Mouse (Mus musculus) forebrain, embryonic 10.5 days (tissue): ENCODE results near the gene Dip2c. TPM values are rescaled to one million over a fixed set of nuclear protein-coding genes. Genes with fewer than 3 reads are reported as not detected.

ENCODE experiments used
- DNase-seq: peaks from one replicate; pipeline ENCODE4 v3.0.0-alpha.2; 2017; ENCODE audit warnings: low spot score; ENCODE audit errors: extremely low spot score
- H3K27ac ChIP-seq: fragments of 300-500 bp; sonication (generic); 2 replicates; pipeline ENCODE4 v1.5.1; 2016; ENCODE audit warnings: mild to moderate bottlenecking
- H3K27me3 ChIP-seq: fragments of 300-500 bp; sonication (generic); 2 replicates; pipeline ENCODE4 v1.6.1; 2016; ENCODE audit warnings: mild to moderate bottlenecking; ENCODE audit not compliant: poor library complexity, severe bottlenecking
- H3K36me3 ChIP-seq: fragments of 300-500 bp; sonication (generic); replicated peaks from 2 replicates; pipeline ENCODE4 v1.6.1; 2016; ENCODE audit warnings: mild to moderate bottlenecking, moderate library complexity
- H3K4me1 ChIP-seq: fragments of 300-500 bp; sonication (generic); 2 replicates; pipeline ENCODE4 v1.6.1; 2016
- H3K4me3 ChIP-seq: fragments of 300-500 bp; sonication (generic); 2 replicates; pipeline ENCODE4 v1.5.1; 2016; ENCODE audit warnings: mild to moderate bottlenecking, moderate library complexity
- H3K9me3 ChIP-seq: fragments of 300-500 bp; sonication (generic); 2 replicates; pipeline ENCODE4 v1.6.1; 2016; ENCODE audit warnings: mild to moderate bottlenecking, moderate library complexity
- WGBS: fragments of 180-500 bp; shearing (Covaris S2); methylation state at CpG from one replicate; pipeline ENCODE4 v1.1.7; 2016; 5-methylcytosine and 5-hydroxymethylcytosine counted together
- polyA plus RNA-seq: library from polyadenylated mRNA; unstranded; fragments of >200 nt; fragmentation: Nextera tagmentation; extraction: Ambion mirVana; gene quantifications from 2 replicates; pipeline ENCODE4 v1.2.1, GENCODE M21; 2016

Dip2c gene
- polyA plus RNA-seq: 3.9 and 4.5 TPM in 2 replicates

DNA sequence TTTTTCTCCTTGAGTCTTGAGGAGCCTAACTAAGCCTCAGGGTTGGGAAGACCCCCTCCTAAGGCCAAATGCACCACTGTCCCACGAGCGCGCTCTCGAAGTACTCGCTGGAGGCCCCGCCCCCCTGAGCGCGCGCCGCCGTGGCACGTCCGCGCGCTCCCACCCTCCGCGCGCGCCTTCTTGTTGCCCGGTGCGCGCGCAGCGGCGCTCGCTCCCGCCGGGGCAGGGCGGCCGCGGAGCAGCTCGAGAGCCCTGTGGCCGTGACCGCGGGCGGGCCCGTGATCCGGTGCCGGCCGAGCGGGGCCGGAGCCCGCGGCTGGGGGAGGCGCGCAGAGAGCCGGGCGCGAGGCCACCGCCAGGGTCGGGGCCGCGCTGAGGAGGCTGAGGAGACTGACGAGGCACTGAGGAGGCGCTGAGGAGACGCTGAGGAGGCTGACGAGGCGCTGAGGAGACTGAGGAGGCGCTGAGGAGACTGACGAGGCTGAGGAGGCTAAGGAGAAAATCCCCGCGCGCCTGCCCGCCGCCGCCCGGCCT lies at the start of gene Dip2c:
Gene Dip2c, plus strand, starts transcription at position 207 of the 534 bp plus-strand sequence.
- Histone ChIP-seq H3K4me3 (peak within 1 kb of the TSS; percentile 94), H3K27ac (peak within 1 kb of the TSS; percentile 97), H3K4me1 (peaks cover 23% of the 10 kb centered on the region), H3K9me3 (no peaks in the 10 kb centered on the region), H3K27me3 (no peaks in the 10 kb centered on the region), H3K36me3 (no peaks in the 10 kb centered on the region)
- peak; percentile 79 for DNase-seq
- under 1% methylated on average over 67 of the region's 67 CpGs for WGBS

DNA sequence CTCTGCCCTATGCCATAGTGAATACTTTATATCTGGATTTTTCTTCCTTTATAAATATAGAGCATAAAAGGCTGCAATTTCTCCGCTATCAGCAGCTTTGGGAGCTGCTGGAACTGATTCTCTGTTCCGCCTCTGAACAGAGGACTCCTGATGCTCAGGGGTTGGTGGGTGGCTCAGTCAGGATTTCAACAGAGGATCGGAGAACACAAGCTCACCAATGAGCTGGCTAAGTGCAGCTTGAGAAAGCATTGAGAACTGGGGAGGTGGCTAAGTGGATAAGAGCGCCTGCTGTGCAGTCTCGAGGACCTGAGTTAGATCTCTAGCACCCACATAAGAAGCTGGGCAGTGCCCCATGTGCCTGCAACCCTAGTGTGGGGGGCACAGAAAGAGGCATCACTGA lies 49.2 kb upstream of the Dip2c start:
- H3K4me3 ChIP-seq: no peak overlapping the region
- 79% methylated on average over 5 of the region's 5 CpGs for WGBS

DNA sequence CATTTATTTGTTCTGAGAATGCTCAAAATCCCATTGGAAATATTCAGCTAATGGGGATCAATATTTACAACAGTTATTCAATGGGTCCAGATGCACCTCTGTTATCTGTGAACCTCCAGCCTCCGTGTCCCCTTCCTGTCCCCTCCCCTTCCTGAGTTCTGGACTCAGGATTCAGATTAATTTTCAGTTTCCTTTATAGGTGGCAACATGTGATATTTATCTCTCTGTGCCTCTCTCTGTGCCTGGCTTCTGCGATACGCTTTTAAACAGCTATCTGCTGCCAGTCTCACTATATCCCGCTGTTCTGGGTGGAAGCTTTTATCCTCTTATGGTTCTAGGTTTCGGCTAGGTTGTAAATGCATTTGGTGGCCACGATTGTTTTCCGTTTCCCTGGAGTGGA lies 38.8 kb upstream of the Dip2c start:
- Histone ChIP-seq H3K27ac (no peak overlapping the region), H3K27me3 (no peaks in the 10 kb centered on the region), H3K9me3 (no peaks in the 10 kb centered on the region), H3K4me1 (no peaks in the 10 kb centered on the region), H3K36me3 (no peaks in the 10 kb centered on the region), H3K4me3 (no peak overlapping the region)
- WGBS: 91% methylated on average over 7 of the region's 7 CpGs
- no peak for DNase-seq

More for the DNA sequence above, 49.2 kb upstream of the Dip2c start:
- no peaks in the 10 kb centered on the region for H3K27me3 ChIP-seq
- no peaks in the 10 kb centered on the region for H3K36me3 ChIP-seq
- H3K4me1 ChIP-seq: no peaks in the 10 kb centered on the region
- no peaks in the 10 kb centered on the region for H3K9me3 ChIP-seq
- no peak for DNase-seq
- no peak overlapping the region for H3K27ac ChIP-seq

DNA sequence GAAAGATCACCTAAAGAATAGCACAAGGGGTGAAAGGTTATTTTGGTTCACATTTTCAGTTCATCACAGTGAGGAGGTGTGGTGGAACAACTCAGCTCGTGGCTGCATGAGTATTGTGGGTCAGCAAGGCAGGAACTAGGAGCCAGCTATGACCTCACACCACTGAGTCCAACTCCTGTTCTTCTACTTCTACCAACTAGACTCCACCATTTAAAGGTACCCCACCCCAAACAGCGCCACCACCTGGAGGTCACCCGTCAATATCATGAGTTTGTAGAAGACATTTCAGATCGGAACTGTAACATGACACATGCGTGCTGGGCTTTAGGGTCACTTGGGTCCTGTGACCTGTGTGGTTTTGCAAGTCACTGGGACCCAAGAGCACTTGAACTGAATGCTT lies 37.2 kb upstream of the Dip2c start:
- no peaks in the 10 kb centered on the region for H3K9me3 ChIP-seq
- no peaks in the 10 kb centered on the region for H3K27me3 ChIP-seq
- WGBS: 91% methylated on average over 5 of the region's 5 CpGs
- no peak for DNase-seq
- H3K4me1 ChIP-seq: no peaks in the 10 kb centered on the region
- H3K27ac ChIP-seq: no peak overlapping the region
- H3K4me3 ChIP-seq: no peak overlapping the region
- H3K36me3 ChIP-seq: no peaks in the 10 kb centered on the region

DNA sequence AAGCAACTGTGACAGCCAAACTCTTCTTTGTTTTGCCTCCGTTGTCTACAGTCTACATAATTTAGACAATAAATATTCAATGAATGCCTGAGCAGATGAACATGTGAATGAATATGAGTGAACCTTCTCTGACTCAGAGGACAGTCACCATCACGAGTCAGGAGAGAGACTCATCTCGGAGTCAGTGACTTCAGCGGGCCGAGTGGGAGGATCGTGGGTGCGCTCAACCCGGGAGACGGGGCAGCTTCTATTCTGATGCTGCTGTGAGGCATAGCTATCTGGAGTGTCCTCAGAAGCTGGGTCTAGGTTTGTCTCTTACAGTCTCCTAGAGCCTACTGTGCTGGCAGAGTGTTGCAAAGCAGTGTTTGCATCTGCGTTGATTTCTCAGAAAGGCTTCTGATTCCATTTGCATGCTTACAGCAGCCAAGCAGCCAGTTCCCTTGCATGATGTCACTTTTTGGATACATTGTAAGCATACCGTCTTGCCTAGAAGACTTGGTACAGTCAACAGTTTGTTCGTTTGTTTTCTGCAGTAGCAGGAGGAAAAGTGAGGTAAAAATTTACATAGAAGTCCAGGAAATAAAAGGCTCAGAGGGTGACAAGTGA lies 36.6 kb upstream of the Dip2c start:
- 94% methylated on average over 12 of the region's 12 CpGs for WGBS
- H3K27ac ChIP-seq: no peak overlapping the region
- H3K36me3 ChIP-seq: no peaks in the 10 kb centered on the region
- no peaks in the 10 kb centered on the region for H3K9me3 ChIP-seq
- DNase-seq: no peak
- no peaks in the 10 kb centered on the region for H3K4me1 ChIP-seq
- H3K27me3 ChIP-seq: no peaks in the 10 kb centered on the region
- no peak overlapping the region for H3K4me3 ChIP-seq

DNA sequence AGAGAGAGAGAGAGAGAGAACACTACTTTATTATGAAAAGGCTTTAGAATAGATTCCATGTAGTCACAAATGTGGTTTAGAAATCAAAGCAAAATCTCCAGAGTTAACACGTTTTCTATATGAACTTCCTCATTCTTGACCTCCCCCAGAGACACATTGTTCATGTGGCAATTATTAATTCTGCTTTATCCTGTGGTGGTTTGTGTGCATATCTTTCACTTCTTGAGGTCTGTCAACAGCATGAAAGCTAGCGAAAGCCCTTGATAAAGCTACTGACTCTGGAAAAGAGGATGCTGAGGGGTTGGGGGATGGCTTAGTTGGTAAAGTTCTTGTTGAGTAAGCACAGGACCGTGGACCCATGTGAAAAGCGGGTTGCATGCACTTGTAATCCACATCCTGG lies 14.6 kb upstream of the Dip2c start:
- no peak overlapping the region for H3K27ac ChIP-seq
- H3K9me3 ChIP-seq: no peaks in the 10 kb centered on the region
- no peaks in the 10 kb centered on the region for H3K36me3 ChIP-seq
- no peaks in the 10 kb centered on the region for H3K4me1 ChIP-seq
- DNase-seq: no peak
- no peak overlapping the region for H3K4me3 ChIP-seq
- WGBS: 81% methylated on average over 4 of the region's 4 CpGs
- no peaks in the 10 kb centered on the region for H3K27me3 ChIP-seq

DNA sequence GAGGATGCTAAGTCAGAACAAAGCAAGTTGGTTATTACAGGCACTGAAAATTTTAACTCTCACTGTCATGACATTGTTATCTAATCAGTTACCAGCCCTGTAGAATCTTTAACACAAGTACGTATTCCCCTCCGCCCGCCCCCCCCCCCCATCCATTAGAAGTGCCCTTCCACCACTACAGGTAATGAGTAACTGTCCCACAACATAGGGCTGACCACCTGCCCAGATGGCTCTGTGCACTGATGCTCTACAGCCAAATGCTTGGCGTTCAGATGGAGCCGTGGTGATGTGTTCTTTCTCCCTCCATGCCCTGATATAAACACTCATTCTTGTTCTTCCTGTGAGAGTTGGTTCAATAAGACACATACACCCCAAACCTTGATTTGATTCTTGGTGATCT lies 10.8 kb upstream of the Dip2c start:
- Histone ChIP-seq H3K36me3 (no peaks in the 10 kb centered on the region), H3K9me3 (no peaks in the 10 kb centered on the region)
- 88% methylated on average over 5 of the region's 5 CpGs for WGBS

DNA sequence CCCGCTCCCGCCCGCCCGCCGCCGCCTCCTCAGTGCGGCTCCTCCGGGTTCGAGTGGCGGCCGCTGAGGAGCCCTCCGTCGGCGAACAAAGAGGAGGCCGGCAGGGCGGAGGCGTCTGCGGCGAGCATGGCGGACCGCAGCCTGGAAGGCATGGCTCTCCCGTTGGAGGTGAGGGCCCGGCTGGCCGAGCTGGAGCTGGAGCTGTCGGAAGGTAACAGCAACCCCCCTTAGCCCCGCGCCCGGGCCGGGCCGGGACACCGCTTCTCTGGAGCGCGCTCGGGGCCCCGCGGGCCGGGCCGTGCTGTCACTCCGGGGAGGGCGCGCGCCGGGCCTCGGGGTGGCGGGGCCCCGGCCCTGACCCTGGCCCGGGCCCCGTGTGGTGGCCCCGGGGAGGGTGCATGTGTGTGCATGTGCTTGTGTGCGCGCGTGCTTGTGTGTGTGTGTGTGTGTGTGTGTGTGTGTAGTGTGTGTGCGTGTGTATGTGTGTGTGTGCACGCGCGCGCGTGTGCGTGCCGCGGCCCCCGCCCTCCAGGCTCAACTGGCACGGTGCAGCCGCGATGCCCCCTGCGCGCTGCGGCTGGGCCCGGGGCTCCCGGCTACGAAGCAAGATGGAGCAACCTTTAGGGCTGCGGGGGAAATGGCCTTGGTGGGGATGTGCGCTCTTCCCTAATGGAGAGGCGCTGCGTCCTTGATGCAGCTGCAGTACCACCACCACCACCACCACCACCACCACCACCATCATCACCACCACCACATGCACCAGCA lies 710 bp downstream of the Dip2c start:
- WGBS: under 1% methylated on average over 75 of the region's 75 CpGs
- H3K27me3 ChIP-seq: no peaks in the 10 kb centered on the region
- H3K27ac ChIP-seq: peak overlapping the region; percentile 97
- no peaks in the 10 kb centered on the region for H3K36me3 ChIP-seq
- H3K4me3 ChIP-seq: peak overlapping the region; percentile 94
- H3K4me1 ChIP-seq: peaks cover 26% of the 10 kb centered on the region
- no peaks in the 10 kb centered on the region for H3K9me3 ChIP-seq
- DNase-seq: peak; percentile 62

More for the DNA sequence above, 10.8 kb upstream of the Dip2c start:
- H3K27me3 ChIP-seq: no peaks in the 10 kb centered on the region
- no peak overlapping the region for H3K27ac ChIP-seq
- H3K4me3 ChIP-seq: no peak overlapping the region
- H3K4me1 ChIP-seq: no peaks in the 10 kb centered on the region
- DNase-seq: no peak

DNA sequence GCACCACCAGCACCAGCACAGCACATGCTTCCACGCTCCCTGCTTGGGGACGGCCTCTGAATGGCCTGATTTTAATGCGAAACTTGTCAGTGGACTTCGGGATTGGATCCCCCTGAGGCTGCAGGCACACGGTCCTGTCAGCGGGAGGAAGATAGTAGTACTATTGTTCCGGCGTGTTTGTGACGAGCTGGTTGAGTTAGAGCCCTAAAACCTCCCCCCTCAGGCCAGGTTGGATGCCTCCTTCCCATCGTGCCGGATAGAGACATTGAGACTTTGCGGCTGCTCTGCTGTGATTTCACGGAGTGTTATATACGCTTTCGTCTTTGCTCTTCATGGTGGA lies 1.3 kb downstream of the Dip2c start:
- Histone ChIP-seq H3K4me3 (peak overlapping the region; percentile 94), H3K27me3 (no peaks in the 10 kb centered on the region), H3K4me1 (peaks cover 26% of the 10 kb centered on the region), H3K9me3 (no peaks in the 10 kb centered on the region), H3K36me3 (no peaks in the 10 kb centered on the region), H3K27ac (peak overlapping the region; percentile 97)
- WGBS: 3% methylated on average over 15 of the region's 15 CpGs
- no peak for DNase-seq

DNA sequence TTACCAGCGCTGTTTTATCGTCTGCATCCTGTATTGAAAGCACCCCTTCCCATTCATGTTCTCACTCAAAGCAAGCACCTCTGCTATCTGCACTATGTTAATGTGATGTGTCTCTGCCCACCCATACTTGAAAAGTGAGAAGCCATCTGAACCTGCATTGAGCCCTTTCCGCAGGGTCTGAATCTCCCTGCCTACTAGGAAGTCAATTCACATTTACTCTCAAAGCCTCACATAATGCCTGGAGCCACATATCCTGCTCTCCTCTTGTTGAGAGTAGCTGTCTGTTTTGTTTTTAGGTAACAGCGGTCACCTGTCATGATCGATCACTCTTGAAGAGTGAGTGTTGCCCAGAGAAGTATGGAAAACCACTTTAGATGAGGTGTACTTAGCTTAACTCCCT lies 2.3 kb downstream of the Dip2c start:
- no peak for DNase-seq
- Histone ChIP-seq H3K4me3 (no peak overlapping the region), H3K27ac (no peak overlapping the region), H3K36me3 (no peaks in the 10 kb centered on the region), H3K9me3 (no peaks in the 10 kb centered on the region), H3K27me3 (no peaks in the 10 kb centered on the region), H3K4me1 (peaks cover 26% of the 10 kb centered on the region)
- 87% methylated on average over 5 of the region's 5 CpGs for WGBS

DNA sequence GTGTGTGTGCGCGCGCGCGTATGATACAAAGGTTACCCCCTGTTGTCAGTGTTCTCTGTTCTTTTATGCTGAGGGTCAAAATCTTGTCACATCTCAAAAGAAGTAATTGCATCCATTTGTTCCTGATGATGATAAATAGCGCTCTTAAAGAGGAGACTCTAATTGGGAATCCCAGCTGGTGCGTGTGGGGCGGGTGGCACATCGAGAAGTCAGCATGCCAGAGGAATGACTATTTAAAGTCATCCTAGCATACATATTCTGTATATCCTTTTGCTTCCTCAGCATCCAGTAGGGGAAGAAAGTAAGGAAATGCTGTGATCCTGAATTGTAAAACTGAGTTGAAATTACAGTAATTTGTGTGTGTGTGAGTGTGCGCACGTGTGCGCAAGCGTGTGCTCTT lies 6.7 kb downstream of the Dip2c start:
- no peak overlapping the region for H3K4me3 ChIP-seq
- no peak for DNase-seq
- H3K9me3 ChIP-seq: no peaks in the 10 kb centered on the region
- no peaks in the 10 kb centered on the region for H3K27me3 ChIP-seq
- peaks cover 16% of the 10 kb centered on the region for H3K4me1 ChIP-seq
- WGBS: 83% methylated on average over 13 of the region's 13 CpGs
- no peaks in the 10 kb centered on the region for H3K36me3 ChIP-seq
- H3K27ac ChIP-seq: no peak overlapping the region

DNA sequence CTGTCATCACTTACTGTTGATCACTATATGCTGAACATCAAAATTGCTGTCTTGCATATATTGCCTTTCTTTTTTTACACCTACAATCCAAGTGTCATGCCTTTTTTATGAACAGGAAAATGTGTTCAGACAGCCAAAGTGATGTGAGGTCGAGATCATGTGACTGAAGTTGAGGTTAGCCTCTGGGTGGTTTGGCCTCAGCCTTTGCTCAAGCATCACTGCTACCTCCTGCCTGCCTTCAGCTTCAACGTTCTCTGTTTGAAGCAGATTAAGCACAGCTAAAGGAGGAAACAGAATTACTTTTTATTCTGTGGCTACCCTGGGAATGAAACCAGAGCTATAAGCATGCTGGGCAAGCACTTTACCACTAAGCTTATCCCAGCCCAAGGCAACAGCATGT lies 13.6 kb downstream of the Dip2c start:
- Histone ChIP-seq H3K27me3 (no peaks in the 10 kb centered on the region), H3K36me3 (no peaks in the 10 kb centered on the region), H3K9me3 (no peaks in the 10 kb centered on the region), H3K27ac (no peak overlapping the region), H3K4me3 (no peak overlapping the region), H3K4me1 (peaks cover 8% of the 10 kb centered on the region; the same call in 1 of the 2 replicates)
- DNase-seq: no peak
- WGBS: 50% methylated on average over 2 of the region's 2 CpGs

DNA sequence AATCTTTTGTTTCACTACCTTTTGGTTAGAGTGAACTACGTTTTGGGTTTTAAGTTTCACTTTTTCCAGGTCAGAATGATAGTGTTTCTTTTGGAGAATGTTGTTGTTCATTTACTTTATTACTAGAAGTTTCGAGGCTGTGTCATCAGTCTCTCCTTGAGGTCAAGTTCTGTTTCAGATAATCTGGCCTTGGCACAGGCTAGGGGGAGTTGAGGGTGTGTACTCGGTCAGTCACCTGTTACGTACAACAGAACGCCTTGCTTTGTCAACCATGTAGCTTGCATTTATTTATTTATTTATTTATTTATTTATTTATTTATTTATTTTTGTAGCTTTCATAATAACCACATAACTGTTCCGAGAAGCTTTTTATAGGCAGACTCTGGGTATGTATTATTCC lies 20.0 kb downstream of the Dip2c start:
- H3K36me3 ChIP-seq: no peaks in the 10 kb centered on the region
- no peak overlapping the region for H3K4me3 ChIP-seq
- 84% methylated on average over 6 of the region's 6 CpGs for WGBS
- H3K4me1 ChIP-seq: peaks cover 7% of the 10 kb centered on the region; the same call in 1 of the 2 replicates
- DNase-seq: no peak
- H3K27me3 ChIP-seq: no peaks in the 10 kb centered on the region
- H3K9me3 ChIP-seq: no peaks in the 10 kb centered on the region
- no peak overlapping the region for H3K27ac ChIP-seq
